Mouse (Mus musculus) midbrain, postnatal 0 days (tissue): ENCODE measurements at regions not wholly inside any gene's neighbourhood (a gene's known extent, or its start where the extent isn't known, plus 50 kb on each side); places are given as distances from the start of the nearest gene placed in this dataset.

Source experiments
- ATAC-seq: fragments of 200-750 bp; cut with Nextera tagmentation; 2 replicates; pipeline ENCODE4 v1.8.0; 2017; ENCODE audit warnings: moderate number of reproducible peaks, mild to moderate bottlenecking, moderate TSS enrichment, moderate library complexity; ENCODE audit not compliant: low FRiP score
- DNase-seq: peaks from one replicate; pipeline ENCODE4 v3.0.0-alpha.2; 2015; ENCODE audit warnings: low spot score
- H3K27ac ChIP-seq: fragments of 300-500 bp; sonication (generic); 2 replicates; pipeline ENCODE4 v1.5.1; 2014; ENCODE audit warnings: low read depth, mild to moderate bottlenecking, low read length, mixed read lengths
- H3K27me3 ChIP-seq: fragments of 300-500 bp; sonication (generic); 2 replicates; pipeline ENCODE4 v1.6.1; 2014; ENCODE audit warnings: low read length, control low read depth, mixed read lengths; ENCODE audit not compliant: insufficient read depth
- H3K36me3 ChIP-seq: fragments of 300-500 bp; sonication (generic); 2 replicates; pipeline ENCODE4 v1.6.1; 2014; ENCODE audit warnings: low read length, control low read depth, mixed read lengths; ENCODE audit not compliant: insufficient read depth
- H3K4me1 ChIP-seq: fragments of 300-500 bp; sonication (generic); 2 replicates; pipeline ENCODE4 v1.6.1; 2014; ENCODE audit warnings: mild to moderate bottlenecking, control low read depth, antibody characterized with exemption, low read length, mixed read lengths; ENCODE audit not compliant: insufficient read depth
- H3K4me2 ChIP-seq: fragments of 300-500 bp; sonication (generic); 2 replicates; pipeline ENCODE4 v1.6.1; 2014; ENCODE audit warnings: low read depth, mild to moderate bottlenecking, low read length, mixed read lengths; ENCODE audit not compliant: poor library complexity, severe bottlenecking
- H3K4me3 ChIP-seq: fragments of 300-500 bp; sonication (generic); 2 replicates; pipeline ENCODE4 v1.5.1; 2014; ENCODE audit warnings: low read depth, mild to moderate bottlenecking, low read length, moderate library complexity
- H3K9ac ChIP-seq: fragments of 300-500 bp; sonication (generic); replicated peaks from 2 replicates; pipeline ENCODE4 v1.6.1; 2014; ENCODE audit warnings: mild to moderate bottlenecking, low read length, moderate library complexity, mixed read lengths; ENCODE audit not compliant: poor library complexity, severe bottlenecking
- H3K9me3 ChIP-seq: fragments of 300-500 bp; sonication (generic); 2 replicates; pipeline ENCODE4 v1.6.1; 2016; ENCODE audit warnings: low read length, control low read depth
- CTCF ChIP-seq: IDR thresholded peaks from 2 replicates; pipeline ENCODE4 v1.5.1; 2016; ENCODE audit warnings: antibody characterized with exemption, mild to moderate bottlenecking
- WGBS: fragments of 180-500 bp; shearing (Covaris S2); extraction: QIAGEN DNeasy Blood & Tissue Kit; methylation state at CpG from one replicate; pipeline ENCODE4 v1.1.7; 2014; 5-methylcytosine and 5-hydroxymethylcytosine counted together

DNA sequence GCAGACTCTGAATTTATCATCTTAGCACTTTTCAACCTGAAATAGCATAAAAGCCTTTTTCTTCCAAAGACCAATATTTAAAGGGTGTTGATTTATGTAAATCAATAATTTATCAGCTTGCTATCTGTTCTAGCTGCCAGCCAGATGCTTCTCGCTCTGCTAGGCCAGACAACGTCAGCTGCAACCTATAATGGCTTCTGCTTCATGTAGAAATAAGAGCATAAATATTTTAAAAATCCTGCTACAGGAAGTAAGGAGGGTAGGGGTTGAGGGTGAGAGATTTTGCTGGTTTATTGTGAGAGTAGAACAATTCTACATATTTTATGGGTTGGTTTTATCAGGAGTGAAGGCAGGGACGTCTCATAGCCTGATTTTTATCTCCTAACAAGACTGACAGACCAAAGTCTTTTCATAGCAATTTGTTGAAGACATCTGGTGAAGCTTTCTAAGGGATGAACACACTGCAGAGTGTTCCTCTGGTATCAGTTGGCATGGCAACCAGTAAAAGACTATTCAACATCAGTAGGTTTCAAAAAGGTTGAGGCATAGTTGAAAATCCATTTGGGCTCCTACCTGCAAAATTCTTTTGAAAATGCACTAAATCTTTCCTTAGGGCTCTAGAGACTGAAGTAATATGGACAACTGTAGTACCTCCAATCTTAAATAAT is 456.7 kb downstream of the Isl1 start:
- H3K9ac ChIP-seq, result no peak overlapping the region
- no peak overlapping the region for H3K4me2 ChIP-seq
- H3K4me1 ChIP-seq, result no peaks in the 10 kb centered on the region
- DNase-seq (peak; percentile 1), ATAC-seq (peak; percentile 47; the same call in 1 of the 2 replicates)
- no peak overlapping the region for H3K27ac ChIP-seq
- no peaks in the 10 kb centered on the region for H3K36me3 ChIP-seq
- WGBS, result 41% methylated on average over 3 of the region's 3 CpGs
- no peak overlapping the region for H3K4me3 ChIP-seq
- H3K9me3 ChIP-seq, result no peaks in the 10 kb centered on the region
- H3K27me3 ChIP-seq, result no peaks in the 10 kb centered on the region
- no peak for TF ChIP-seq CTCF

DNA sequence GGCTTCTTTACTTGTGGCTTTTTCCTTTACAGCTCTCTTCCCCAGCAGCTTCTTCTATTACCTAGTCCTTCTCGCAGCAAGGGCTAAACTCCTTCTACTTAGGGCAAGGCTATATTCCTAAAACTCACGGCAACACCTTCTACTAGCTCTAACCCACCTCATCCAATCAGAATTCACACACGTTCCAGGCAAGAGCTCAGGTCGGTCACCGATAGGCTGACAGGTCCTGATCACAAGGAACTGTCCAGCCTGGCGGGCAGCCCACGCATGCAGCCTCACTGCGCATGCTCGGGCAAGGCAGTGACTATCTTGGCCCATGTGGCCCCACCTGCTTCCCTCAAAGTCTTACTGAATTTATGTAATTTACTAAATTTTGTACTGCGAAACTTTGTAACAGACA is 466.4 kb downstream of the Isl1 start:
- ATAC-seq, result no peak
- 62% methylated on average over 10 of the region's 10 CpGs for WGBS
- no peak for TF ChIP-seq CTCF

DNA sequence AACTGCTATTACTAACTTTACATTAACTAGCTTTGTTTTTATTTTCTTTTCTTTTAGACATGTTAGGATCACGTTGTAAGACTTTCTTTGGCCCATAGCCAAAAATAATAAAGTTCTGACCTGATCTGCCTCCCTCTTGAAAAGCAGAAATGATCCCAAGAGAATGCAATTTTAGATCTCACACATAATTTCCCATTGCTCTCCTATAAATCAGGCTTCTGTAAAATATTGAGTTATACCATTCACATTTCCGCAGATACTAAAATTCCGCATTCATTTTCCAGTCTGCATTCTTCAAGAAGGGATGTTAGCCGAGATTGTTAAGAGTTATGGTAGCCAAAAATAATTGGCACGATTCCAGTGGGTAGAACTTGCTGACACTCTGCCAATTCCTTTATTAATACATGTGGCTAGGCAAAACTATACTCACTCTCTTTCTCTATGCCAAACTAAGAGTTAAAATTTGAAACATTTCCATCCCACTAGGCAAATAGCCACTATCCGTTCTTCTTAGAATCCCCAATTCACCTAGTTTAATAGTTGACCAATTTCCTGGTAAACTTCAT is 473.2 kb downstream of the Isl1 start:
- ATAC-seq, result no peak
- no peak overlapping the region for H3K4me3 ChIP-seq
- H3K36me3 ChIP-seq, result no peaks in the 10 kb centered on the region
- no peaks in the 10 kb centered on the region for H3K9me3 ChIP-seq
- no peaks in the 10 kb centered on the region for H3K4me1 ChIP-seq
- H3K4me2 ChIP-seq, result no peak overlapping the region
- WGBS, result 79% methylated on average over 6 of the region's 6 CpGs
- H3K27me3 ChIP-seq, result no peaks in the 10 kb centered on the region
- H3K27ac ChIP-seq, result no peak overlapping the region
- DNase-seq, result peak; percentile 6
- H3K9ac ChIP-seq, result no peak overlapping the region
- no peak for TF ChIP-seq CTCF

More for the DNA sequence above, 466.4 kb downstream of the Isl1 start:
- Histone ChIP-seq H3K27ac (no peak overlapping the region), H3K4me3 (no peak overlapping the region), H3K9me3 (no peaks in the 10 kb centered on the region), H3K4me1 (no peaks in the 10 kb centered on the region), H3K36me3 (no peaks in the 10 kb centered on the region), H3K27me3 (no peaks in the 10 kb centered on the region), H3K4me2 (no peak overlapping the region), H3K9ac (no peak overlapping the region)
- DNase-seq, result no peak

DNA sequence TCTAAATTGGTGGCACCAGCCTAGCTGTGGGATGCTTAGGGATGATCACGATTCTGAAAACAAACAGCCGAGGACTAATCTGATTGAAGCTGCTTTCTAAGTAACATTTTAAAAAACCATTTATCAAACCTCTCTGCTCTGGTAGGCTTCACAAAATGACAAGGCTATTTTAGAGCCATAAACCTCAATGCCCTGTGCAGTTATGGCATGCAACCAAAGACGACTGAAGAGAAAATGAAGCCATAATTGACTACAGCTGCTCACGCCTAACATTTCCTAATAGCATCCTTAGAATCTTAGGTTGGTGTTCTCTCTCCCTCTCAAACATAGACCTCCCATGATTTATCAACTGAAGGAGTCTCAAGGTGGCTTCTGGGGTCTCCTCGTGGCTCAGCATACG is 484.3 kb downstream of the Isl1 start:
- no peaks in the 10 kb centered on the region for H3K27me3 ChIP-seq
- ATAC-seq (no peak), DNase-seq (no peak)
- H3K9ac ChIP-seq, result no peak overlapping the region
- no peaks in the 10 kb centered on the region for H3K9me3 ChIP-seq
- TF ChIP-seq CTCF, result no peak
- H3K27ac ChIP-seq, result no peak overlapping the region
- H3K4me3 ChIP-seq, result no peak overlapping the region
- H3K4me1 ChIP-seq, result no peaks in the 10 kb centered on the region
- no peak overlapping the region for H3K4me2 ChIP-seq
- WGBS, result 80% methylated on average over 6 of the region's 6 CpGs
- no peaks in the 10 kb centered on the region for H3K36me3 ChIP-seq

DNA sequence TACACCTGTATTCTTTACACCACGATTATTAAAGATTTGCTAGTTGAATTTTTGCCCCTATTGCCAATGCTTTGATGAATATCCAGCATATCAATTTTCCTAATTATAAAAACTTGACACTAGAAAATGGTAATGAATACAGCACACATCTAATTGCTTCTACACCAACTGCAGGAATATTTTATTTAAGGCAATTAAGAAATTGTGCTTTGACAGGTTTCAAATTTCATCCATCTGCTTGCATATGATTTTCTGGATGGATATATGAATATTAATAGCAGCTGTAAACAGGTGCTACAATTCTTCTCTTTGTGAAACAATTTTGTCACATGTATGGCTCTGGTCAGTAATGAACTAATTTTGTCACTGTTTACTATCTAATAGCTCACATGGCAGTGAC is 487.0 kb downstream of the Isl1 start:
- 52% methylated on average over 1 of the region's 1 CpGs for WGBS
- no peak overlapping the region for H3K27ac ChIP-seq
- no peaks in the 10 kb centered on the region for H3K27me3 ChIP-seq
- ATAC-seq, result no peak
- DNase-seq, result no peak
- H3K4me1 ChIP-seq, result no peaks in the 10 kb centered on the region
- no peak overlapping the region for H3K4me2 ChIP-seq
- TF ChIP-seq CTCF, result no peak
- H3K9me3 ChIP-seq, result no peaks in the 10 kb centered on the region
- H3K4me3 ChIP-seq, result no peak overlapping the region
- no peak overlapping the region for H3K9ac ChIP-seq
- H3K36me3 ChIP-seq, result no peaks in the 10 kb centered on the region

DNA sequence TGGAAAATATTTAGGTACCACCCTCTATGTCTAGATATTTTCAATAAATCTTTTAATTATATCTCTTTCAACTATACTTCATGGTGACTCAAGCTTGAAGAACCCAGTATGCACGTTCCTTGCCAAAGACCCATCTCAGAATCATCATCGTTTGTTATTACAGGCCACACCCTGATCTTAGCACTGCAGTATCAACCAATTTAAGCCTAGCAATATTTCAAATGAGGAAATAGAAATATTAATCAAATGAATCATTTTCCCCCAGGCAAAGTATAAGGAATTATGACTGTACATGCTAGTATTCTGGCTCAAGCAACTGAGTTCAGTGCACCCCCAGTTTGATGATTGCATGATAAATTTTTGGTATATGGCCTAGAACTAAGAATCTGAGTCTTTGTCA is 495.3 kb downstream of the Isl1 start:
- no peak overlapping the region for H3K9ac ChIP-seq
- no peaks in the 10 kb centered on the region for H3K9me3 ChIP-seq
- H3K27ac ChIP-seq, result no peak overlapping the region
- no peak overlapping the region for H3K4me2 ChIP-seq
- no peak for ATAC-seq
- no peaks in the 10 kb centered on the region for H3K4me1 ChIP-seq
- no peak for TF ChIP-seq CTCF
- WGBS, result 87% methylated on average over 2 of the region's 2 CpGs
- no peak for DNase-seq
- no peaks in the 10 kb centered on the region for H3K36me3 ChIP-seq
- H3K4me3 ChIP-seq, result no peak overlapping the region
- no peaks in the 10 kb centered on the region for H3K27me3 ChIP-seq
